Mouse (Mus musculus) frontal cortex, postnatal 36 days (tissue): ENCODE results near the gene Haus8.
"Not testable (repeated sequence)": the region's sequence is repeated elsewhere in the genome, so short reads cannot be mapped to it uniquely, and the experiment has no call there.

ENCODE experiments used
- DNase-seq, 2 experiments: peaks; one replicate each; pipeline ENCODE4 v3.0.0; 2022; ENCODE audit warnings: low spot score in 2 of 2

Gene Haus8

GRCm38 (mm10) chr8:71286223-71286622, 13.5 kb upstream of the Haus8 start:
- not testable (repeated sequence) for DNase-seq

- DNase-seq, result no peak
Observed at GRCm38 (mm10) chr8:71282621-71283020, 9.9 kb upstream of the Haus8 start.

- DNase-seq, result peak; percentile 24 to 27
Observed at GRCm38 (mm10) chr8:71281731-71282130, 9.0 kb upstream of the Haus8 start.

GRCm38 (mm10) chr8:71279409-71279808, 6.7 kb upstream of the Haus8 start:
- DNase-seq, result not testable (repeated sequence)

- no peak for DNase-seq
Observed at GRCm38 (mm10) chr8:71276166-71276565, 3.4 kb upstream of the Haus8 start.

GRCm38 (mm10) chr8:71274478-71274877, 1.7 kb upstream of the Haus8 start:
- DNase-seq, result no peak

GRCm38 (mm10) chr8:71273151-71273510, 397 bp upstream of the Haus8 start:
- DNase-seq, result peak; percentile 52 to 60

- no peak for DNase-seq
Observed at GRCm38 (mm10) chr8:71271630-71272029, 1.1 kb downstream of the Haus8 start.

- not testable (repeated sequence) for DNase-seq
Observed at GRCm38 (mm10) chr8:71268286-71268685, 4.4 kb downstream of the Haus8 start.

GRCm38 (mm10) chr8:71267690-71268089, 5.0 kb downstream of the Haus8 start:
- DNase-seq, result no peak

GRCm38 (mm10) chr8:71261234-71261633, 11.5 kb downstream of the Haus8 start:
- no peak for DNase-seq

GRCm38 (mm10) chr8:71256545-71257232, 16.0 kb downstream of the Haus8 start:
- DNase-seq, result no peak

- DNase-seq, result no peak
Observed at GRCm38 (mm10) chr8:71248203-71248602, 24.5 kb downstream of the Haus8 start.

GRCm38 (mm10) chr8:71242757-71243156, 30.0 kb downstream of the Haus8 start:
- no peak for DNase-seq

GRCm38 (mm10) chr8:71224560-71224959, 48.2 kb downstream of the Haus8 start:
- DNase-seq, result no peak

- not testable (repeated sequence) for DNase-seq
Observed at GRCm38 (mm10) chr8:71214266-71214665, 58.5 kb downstream of the Haus8 start.

GRCm38 (mm10) chr8:71205541-71205967, 67.2 kb downstream of the Haus8 start:
- DNase-seq, result peak; percentile 14 to 38
